Mouse (Mus musculus) CH12.LX (cell line): ENCODE measurements at regions not wholly inside any gene's neighbourhood (a gene's known extent, or its start where the extent isn't known, plus 50 kb on each side); places are given as distances from the start of the nearest gene placed in this dataset.

Experiments used
- DNase-seq: peaks from one replicate; pipeline ENCODE4 v3.0.0-alpha.2; 2013; ENCODE audit errors: extremely low read depth
- H3K27ac ChIP-seq: 2 replicates; pipeline ENCODE4 v1.5.1; 2012; ENCODE audit warnings: low read depth, mild to moderate bottlenecking, control low read depth, moderate library complexity; ENCODE audit not compliant: insufficient read depth
- H3K27me3 ChIP-seq: replicated peaks from 2 replicates; pipeline ENCODE3; 2012; ENCODE audit warnings: inconsistent platforms
- H3K36me3 ChIP-seq, 2 experiments: replicated peaks in 1 of 2; 2 replicates each; pipeline versions ENCODE3 to v1.6.1; 2012; ENCODE audit warnings: inconsistent platforms in 1 of 2, low read length in 1 of 2, mild to moderate bottlenecking in 1 of 2, mixed read lengths in 1 of 2, moderate library complexity in 1 of 2; ENCODE audit not compliant: control insufficient read depth in 1 of 2, insufficient read depth in 1 of 2
- H3K4me1 ChIP-seq, 2 experiments: 2 replicates each; pipeline ENCODE4 v1.6.1; 2012; ENCODE audit warnings: inconsistent platforms in 1 of 2, moderate library complexity in 1 of 2; ENCODE audit not compliant: insufficient read depth in 2 of 2, control insufficient read depth in 1 of 2
- H3K4me2 ChIP-seq: 2 replicates; pipeline ENCODE4 v1.6.1; 2012; ENCODE audit warnings: low read depth, mild to moderate bottlenecking, control low read depth; ENCODE audit not compliant: poor library complexity, insufficient read depth, severe bottlenecking
- H3K4me3 ChIP-seq, 3 experiments: fragments of 150-350 bp in 1 of 3; sonication (generic) in 1 of 3; replicated peaks in 1 of 3; 2 replicates each; pipeline versions ENCODE3 to v1.5.1; 2011 to 2012; ENCODE audit warnings: low read depth in 2 of 3, low read length in 2 of 3, mild to moderate bottlenecking in 2 of 3, moderate library complexity in 2 of 3, control low read depth in 1 of 3, improper control_type of control experiment in 1 of 3, inconsistent platforms in 1 of 3, mixed read lengths in 1 of 3; ENCODE audit not compliant: poor library complexity in 1 of 3
- H3K79me2 ChIP-seq: replicated peaks from 2 replicates; pipeline ENCODE4 v1.6.1; 2012; ENCODE audit warnings: mild to moderate bottlenecking, moderate library complexity; ENCODE audit not compliant: control insufficient read depth, poor library complexity, insufficient read depth, severe bottlenecking; ENCODE audit errors: extremely low read depth
- H3K9ac ChIP-seq: 2 replicates; pipeline ENCODE4 v1.6.1; 2012; ENCODE audit warnings: low read depth, mild to moderate bottlenecking, control low read depth, moderate library complexity; ENCODE audit not compliant: insufficient read depth
- H3K9me3 ChIP-seq: replicated peaks from 2 replicates; pipeline ENCODE3; 2012; ENCODE audit warnings: low read length, inconsistent platforms, mixed read lengths
- CHD2 ChIP-seq: IDR thresholded peaks from 2 replicates; pipeline ENCODE4 v1.6.1; 2011; ENCODE audit warnings: low read length, improper control_type of control experiment
- CTCF ChIP-seq, 2 experiments: IDR thresholded peaks in 1 of 2; conservative IDR thresholded peaks in 1 of 2; 2 replicates each; pipeline ENCODE4 v1.5.1; 2011 to 2012; ENCODE audit warnings: low read depth in 2 of 2, low read length in 2 of 2, improper control_type of control experiment in 1 of 2, inconsistent platforms in 1 of 2, mild to moderate bottlenecking in 1 of 2, moderate library complexity in 1 of 2
- EP300 ChIP-seq: IDR thresholded peaks from 2 replicates; pipeline ENCODE4 v1.6.1; 2011; ENCODE audit warnings: low read length, improper control_type of control experiment
- ETS1 ChIP-seq: conservative IDR thresholded peaks from 2 replicates; pipeline ENCODE4 v1.6.1; 2012; ENCODE audit warnings: low read depth, mild to moderate bottlenecking, inconsistent platforms, low read length, improper control_type of control experiment, moderate library complexity
- IRF4 ChIP-seq: IDR thresholded peaks from 2 replicates; pipeline ENCODE4 v1.6.1; 2014; ENCODE audit warnings: low read depth, mild to moderate bottlenecking, inconsistent platforms, low read length, improper control_type of control experiment
- JUN ChIP-seq: IDR thresholded peaks from 2 replicates; pipeline ENCODE4 v1.6.1; 2011; ENCODE audit warnings: low read depth, mild to moderate bottlenecking, low read length, improper control_type of control experiment, moderate library complexity; ENCODE audit not compliant: insufficient read depth
- JUND ChIP-seq: conservative IDR thresholded peaks from 2 replicates; pipeline ENCODE4 v1.6.1; 2011; ENCODE audit warnings: low read depth, low read length, improper control_type of control experiment
- MAX ChIP-seq: IDR thresholded peaks from 2 replicates; pipeline ENCODE4 v1.6.1; 2011; ENCODE audit warnings: low read length, improper control_type of control experiment
- MAZ ChIP-seq: IDR thresholded peaks from 2 replicates; pipeline ENCODE4 v1.6.1; 2012; ENCODE audit warnings: low read depth, mild to moderate bottlenecking, inconsistent platforms, low read length, improper control_type of control experiment, moderate library complexity
- MEF2A ChIP-seq: IDR thresholded peaks from 2 replicates; pipeline ENCODE4 v1.6.1; 2014; ENCODE audit warnings: low read depth, mild to moderate bottlenecking, inconsistent platforms, low read length, improper control_type of control experiment, borderline replicate concordance
- MXI1 ChIP-seq: IDR thresholded peaks from 2 replicates; pipeline ENCODE4 v1.6.1; 2011; ENCODE audit warnings: mild to moderate bottlenecking, low read depth, low read length, improper control_type of control experiment
- NRF1 ChIP-seq: IDR thresholded peaks from 2 replicates; pipeline ENCODE4 v1.6.1; 2014; ENCODE audit warnings: low read depth, mild to moderate bottlenecking, inconsistent platforms, low read length, improper control_type of control experiment, moderate library complexity
- RAD21 ChIP-seq: IDR thresholded peaks from 2 replicates; pipeline ENCODE4 v1.6.1; 2011; ENCODE audit warnings: low read depth, mild to moderate bottlenecking, low read length, improper control_type of control experiment, moderate library complexity
- SIN3A ChIP-seq: IDR thresholded peaks from 2 replicates; pipeline ENCODE4 v1.6.1; 2012; ENCODE audit warnings: low read length, improper control_type of control experiment, inconsistent platforms
- SMC3 ChIP-seq: IDR thresholded peaks from 2 replicates; pipeline ENCODE4 v1.6.1; 2011; ENCODE audit warnings: low read depth, low read length, improper control_type of control experiment
- TBP ChIP-seq: conservative IDR thresholded peaks from 2 replicates; pipeline ENCODE4 v1.6.1; 2011; ENCODE audit warnings: low read depth, low read length, improper control_type of control experiment
- UBTF ChIP-seq: IDR thresholded peaks from 2 replicates; pipeline ENCODE4 v1.6.1; 2012; ENCODE audit warnings: low read depth, mild to moderate bottlenecking, inconsistent platforms, low read length, improper control_type of control experiment, moderate library complexity
- USF2 ChIP-seq: conservative IDR thresholded peaks from 2 replicates; pipeline ENCODE4 v1.6.1; 2011; ENCODE audit warnings: low read depth, low read length, improper control_type of control experiment
- ZC3H11A ChIP-seq: IDR thresholded peaks from 2 replicates; pipeline ENCODE4 v1.6.1; 2012; ENCODE audit warnings: low read depth, mild to moderate bottlenecking, inconsistent platforms, low read length, improper control_type of control experiment
- ZNF384 ChIP-seq: IDR thresholded peaks from 2 replicates; pipeline ENCODE4 v1.6.1; 2012; ENCODE audit warnings: low read depth, low read length, improper control_type of control experiment, inconsistent platforms
- dilution Hi-C: fragments of 300-500 bp; cut with MboI; formaldehyde crosslinking; loops from 2 replicates; pipeline ENCODE4 v1.14.3; 2020; ENCODE audit warnings: low sequenced_read_pairs; ENCODE audit not compliant: extremely low pct_unique_long_range_greater_than_20kb, extremely low pct_ligation_motif_present
- in situ Hi-C: fragments of 300-500 bp; cut with MboI; formaldehyde crosslinking; loops from 3 replicates; pipeline ENCODE4 v1.14.3; 2019; ENCODE audit warnings: low sequenced_read_pairs, low pct_ligation_motif_present, low pct_unique_long_range_greater_than_20kb, mixed read lengths

DNA sequence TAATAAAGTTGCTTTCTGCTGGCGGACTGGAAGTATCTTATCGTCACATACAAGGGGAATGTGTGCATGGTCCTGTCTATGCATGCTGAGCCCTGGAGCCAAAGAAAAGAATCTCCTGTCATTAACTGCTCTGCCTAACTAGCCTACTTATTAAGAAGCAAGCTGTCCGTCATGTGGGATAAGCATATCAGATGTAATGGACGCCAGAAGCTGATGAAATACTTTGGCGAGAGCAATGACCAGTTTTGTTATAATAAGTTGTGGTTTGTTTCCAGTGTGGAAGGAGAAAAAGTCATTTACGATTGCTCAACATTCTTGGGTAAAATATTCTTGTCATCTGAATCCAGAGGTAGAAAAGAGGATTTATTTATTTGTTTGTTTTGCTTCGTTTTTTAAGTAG is 563.2 kb downstream of the Tns3 start:
- no peak for TF ChIP-seq EP300
- TF ChIP-seq CTCF (conservative IDR thresholded peaks at IDR 0.05 in 1 of 2, IDR thresholded peaks at IDR 0.05 in 1 of 2; ENCODE audit: low read depth in 2 of 2, low read length in 2 of 2): no peak
- no peak for TF ChIP-seq ZNF384
- Histone ChIP-seq H3K4me1 (no peaks in the 10 kb centered on the region), H3K4me2 (no peak overlapping the region), H3K9me3 (peaks cover 14% of the 10 kb centered on the region), H3K36me3 (no peaks in the 10 kb centered on the region), H3K4me3 (no peak overlapping the region), H3K9ac (no peak overlapping the region), H3K27me3 (no peaks in the 10 kb centered on the region), H3K79me2 (no peaks in the 10 kb centered on the region), H3K27ac (no peak overlapping the region)
- in situ Hi-C loops (no loop called here), dilution Hi-C loops (no loop called here)
- no peak for DNase-seq

DNA sequence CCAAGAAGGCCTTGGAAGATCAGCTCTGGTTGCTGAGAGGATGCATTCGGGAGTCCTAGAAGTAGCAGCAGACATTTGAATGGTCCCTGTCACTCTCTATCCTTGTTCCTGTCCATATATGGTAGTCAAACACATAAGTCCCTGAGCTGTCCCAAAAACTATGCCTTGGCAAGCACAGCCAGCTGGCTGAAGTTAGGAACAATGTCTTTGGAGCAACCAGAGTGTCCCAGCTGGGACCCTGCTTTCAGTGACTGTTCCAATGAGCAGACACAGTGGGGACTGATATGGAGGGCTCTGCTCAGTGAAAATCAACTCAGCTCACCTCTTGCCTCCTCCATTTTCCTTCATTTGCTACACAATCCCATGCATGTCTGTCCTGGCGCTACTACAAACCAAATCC is 580.0 kb downstream of the Tns3 start:
- Histone ChIP-seq H3K9me3 (peaks cover 35% of the 10 kb centered on the region), H3K9ac (no peak overlapping the region), H3K4me2 (no peak overlapping the region), H3K36me3 (no peaks in the 10 kb centered on the region)
- no peak for DNase-seq
- dilution Hi-C loops: no loop called here
- TF ChIP-seq USF2 (no peak), UBTF (no peak), TBP (no peak), SIN3A (no peak), MXI1 (no peak), ZC3H11A (no peak), CTCF (conservative IDR thresholded peaks at IDR 0.05 in 1 of 2, IDR thresholded peaks at IDR 0.05 in 1 of 2; ENCODE audit: low read depth in 2 of 2, low read length in 2 of 2) (no peak), NRF1 (no peak), MAX (no peak), RAD21 (no peak), MEF2A (no peak), JUND (no peak), EP300 (no peak), ETS1 (no peak)
- TF ChIP-seq, all 38 proteins: peak for 0
- Histone ChIP-seq H3K27ac (no peak overlapping the region), H3K4me3 (no peak overlapping the region), H3K27me3 (no peaks in the 10 kb centered on the region), H3K4me1 (no peaks in the 10 kb centered on the region), H3K79me2 (no peaks in the 10 kb centered on the region)
- in situ Hi-C loops: no loop called here

DNA sequence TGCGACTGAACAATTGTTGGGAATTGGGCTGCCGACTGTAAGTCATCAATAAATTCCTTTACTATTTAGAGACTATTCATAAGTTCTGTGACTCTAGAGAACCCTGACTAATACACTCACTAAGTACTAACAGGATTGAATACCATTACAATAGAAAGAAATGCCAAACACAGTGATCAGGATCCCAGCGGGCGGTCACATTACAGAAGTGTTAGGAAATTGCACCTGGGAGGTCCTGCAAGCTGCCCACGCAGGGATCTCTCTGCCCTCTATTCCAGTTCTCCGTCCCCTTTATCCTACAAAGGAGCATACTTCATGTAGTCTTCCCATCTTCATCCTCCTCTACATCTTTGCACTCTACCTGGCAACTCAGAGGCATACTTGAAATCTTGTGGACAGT is 581.5 kb downstream of the Tns3 start:
- Histone ChIP-seq H3K4me2 (no peak overlapping the region), H3K36me3 (no peaks in the 10 kb centered on the region), H3K9me3 (peaks cover 24% of the 10 kb centered on the region), H3K4me3 (no peak overlapping the region), H3K27me3 (no peaks in the 10 kb centered on the region), H3K79me2 (no peaks in the 10 kb centered on the region), H3K27ac (no peak overlapping the region), H3K9ac (no peak overlapping the region), H3K4me1 (no peaks in the 10 kb centered on the region)
- DNase-seq: no peak
- dilution Hi-C loops: no loop called here
- in situ Hi-C loops: no loop called here
- TF ChIP-seq IRF4 (no peak), MAZ (no peak), SMC3 (no peak), CHD2 (no peak), NRF1 (no peak), JUN (no peak), RAD21 (no peak)
